In genomic region chr19:43478891-43479290, GRCm38 (mm10) we compare ENCODE assay signal across 9 mouse cellular contexts. TPM values are rescaled to one million over a fixed set of nuclear protein-coding genes. Genes with fewer than 3 reads are reported as not detected.
A peak's percentile ranks its signal among the peaks of the same experiment; 100 is the strongest.
DNase-seq lines count a peak whose midpoint lies in the region; ATAC-seq and TF ChIP-seq lines count a peak whose summit lies in the region.
"Had no signal": no experiment of that assay in that cellular context is flagged by ENCODE, and none has a peak within 500 bp of the region (broad histone marks: within the 10 kb centered on the region; RNA-seq: fewer than 3 reads in every experiment).

No protein-coding gene starts in this region.

- H3K4me2 ChIP-seq in kidney, embryonic 15.5 days, result no peak overlapping the region
- H3K4me2 ChIP-seq: neural tube, embryonic 13.5 days had no signal

- intact Hi-C loops in heart, postnatal 10 days (cut with DNase I), result loop anchor here (5.0 kb wide), 2 partner anchors 452 to 682 kb away; no protein-coding TSS in a partner anchor
- intact Hi-C loops in left cerebral cortex, postnatal 25 days (cut with DNase I), result loop anchor here (5.0 kb wide), 2 partner anchors 77 to 682 kb away; no protein-coding TSS in a partner anchor

- DNase-seq in kidney, adult 2 months, result peak; percentile 87
- DNase-seq in T-cell, adult 2 months (ENCODE audit: low spot score), result peak; percentile 27
- peak; percentile 80 to 91 for DNase-seq in cerebellum, postnatal 25 days
- DNase-seq in heart, postnatal 10 days, result peak; percentile 48 to 74
- peak; percentile 68 to 82 for DNase-seq in left cerebral cortex, postnatal 25 days (ENCODE audit: low spot score in 2 of 2)
- DNase-seq in retina, embryonic 14.5 days (ENCODE audit: low spot score), result peak; percentile 84
- peak; percentile 16 for DNase-seq in yolk sac, embryonic 10.5 days (ENCODE audit: low spot score)

- ATAC-seq in kidney, embryonic 15.5 days (replicated peaks; ENCODE audit: low FRiP score), result no peak

- H3K9me3 ChIP-seq in kidney, embryonic 15.5 days (replicated peaks), result no peaks in the 10 kb centered on the region
- H3K9me3 ChIP-seq: neural tube, embryonic 13.5 days had no signal

- H3K9ac ChIP-seq in kidney, embryonic 15.5 days, result no peak overlapping the region
- H3K9ac ChIP-seq: neural tube, embryonic 13.5 days had no signal

- no peak for TF ChIP-seq POLR2A in kidney, adult 2 months (IDR thresholded peaks at IDR 0.05; ENCODE audit: low read depth, low read length)

- H3K27me3 ChIP-seq in kidney, adult 2 months (replicated peaks; ENCODE audit: control insufficient read depth, insufficient read depth, low read length), result no peaks in the 10 kb centered on the region
- H3K27me3 ChIP-seq in kidney, embryonic 15.5 days, result no peaks in the 10 kb centered on the region
- H3K27me3 ChIP-seq: neural tube, embryonic 13.5 days had no signal

- H3K4me1 ChIP-seq in kidney, adult 2 months (ENCODE audit: control insufficient read depth, insufficient read depth, low read length), result peaks cover 7% of the 10 kb centered on the region; the same call in 1 of the 2 replicates
- no peaks in the 10 kb centered on the region for H3K4me1 ChIP-seq in kidney, embryonic 15.5 days

- no peak overlapping the region for H3K4me3 ChIP-seq in kidney, adult 2 months (ENCODE audit: insufficient read depth, low read depth, low read length)
- H3K4me3 ChIP-seq in kidney, embryonic 15.5 days (replicated peaks), result no peak overlapping the region
- H3K4me3 ChIP-seq: neural tube, embryonic 13.5 days had no signal

- H3K36me3 ChIP-seq in kidney, adult 2 months (ENCODE audit: control insufficient read depth, insufficient read depth, low read length), result no peaks in the 10 kb centered on the region
- H3K36me3 ChIP-seq in kidney, embryonic 15.5 days, result no peaks in the 10 kb centered on the region
- H3K36me3 ChIP-seq: neural tube, embryonic 13.5 days had no signal

- peak; percentile 97 for TF ChIP-seq CTCF in kidney, adult 2 months (conservative IDR thresholded peaks at IDR 0.05; ENCODE audit: insufficient read depth, insufficient read length, low read depth, low read length)

- WGBS in kidney, adult 2 months, result 12% methylated on average over 5 of the region's 5 CpGs
- 25% methylated on average over 5 of the region's 5 CpGs for WGBS in kidney, embryonic 15.5 days

- no peak overlapping the region for H3K27ac ChIP-seq in kidney, adult 2 months (ENCODE audit: insufficient read depth, low read depth, low read length)
- no peak overlapping the region for H3K27ac ChIP-seq in kidney, embryonic 15.5 days
- H3K27ac ChIP-seq: neural tube, embryonic 13.5 days had no signal

RNA-seq across cellular contexts. Expression of gene Cnnm1, which starts 38.7 kb away (rescaled TPM):
- polyA plus RNA-seq in kidney, adult 2 months (2012; rRNA removed), result 6.0 and 7.4 TPM in 2 replicates
- 0.19 TPM in 2 replicates for polyA plus RNA-seq in kidney, embryonic 15.5 days (2015; fragmentation: Nextera tagmentation; extraction: Ambion mirVana)
- total RNA-seq in heart, postnatal 10 days (2021), result under 1 TPM; 0.05 to 0.37 TPM
- total RNA-seq in left cerebral cortex, postnatal 25 days (2021), result 10 to 100 TPM; 95.3 to 98.9 TPM

RNA-seq across cellular contexts. Expression of gene Got1, which starts 45.5 kb away (rescaled TPM):
- 107 and 118 TPM in 2 replicates for polyA plus RNA-seq in kidney, adult 2 months (2012; rRNA removed)
- polyA plus RNA-seq in kidney, embryonic 15.5 days (2015; fragmentation: Nextera tagmentation; extraction: Ambion mirVana), result 57.8 and 59.0 TPM in 2 replicates
- 100 to 1,000 TPM; 438 to 489 TPM for total RNA-seq in heart, postnatal 10 days (2021)
- 100 to 1,000 TPM; 340 to 351 TPM for total RNA-seq in left cerebral cortex, postnatal 25 days (2021)

Comparison
In these comparisons a context has a peak if more than half of its experiments do, and no peak if none do; other contexts are left out.
1. DNase-seq: peak in every context shown above with its lines; median percentile 87 in kidney, adult 2 months; 86 in cerebellum, postnatal 25 days; 84 in retina, embryonic 14.5 days; 75 in left cerebral cortex, postnatal 25 days; 61 in heart, postnatal 10 days; 27 in T-cell, adult 2 months; 16 in yolk sac, embryonic 10.5 days.
2. RNA of gene Cnnm1, which starts 38.7 kb away (total RNA-seq): 95.3 to 98.9 TPM in left cerebral cortex, postnatal 25 days; 0.05 to 0.37 TPM in heart, postnatal 10 days; every median in the first group is over 10 times any median in the second.